8 mouse cellular contexts compared by ENCODE assay signal in genomic region chr1:194879324-194880233, GRCm38 (mm10). TPM values are rescaled to one million over a fixed set of nuclear protein-coding genes. Genes with fewer than 3 reads are reported as not detected.
DNase-seq lines count a peak whose midpoint lies in the region; ATAC-seq and TF ChIP-seq lines count a peak whose summit lies in the region.

No protein-coding gene starts in this region.

- H3K4me1 ChIP-seq in heart, embryonic 12.5 days (replicated peaks) = peaks cover 7% of the 10 kb centered on the region
- 0 out of 2 replicates have a peak, but pooled peaks cover 8% of the 10 kb centered on the region for H3K4me1 ChIP-seq in kidney, postnatal 0 days (replicated peaks; ENCODE audit: insufficient read depth, low read length)
- no peaks in the 10 kb centered on the region for H3K4me1 ChIP-seq in liver, embryonic 11.5 days (replicated peaks; ENCODE audit: control insufficient read depth, insufficient read depth, low read length)
- H3K4me1 ChIP-seq in stomach, embryonic 14.5 days (ENCODE audit: control insufficient read depth, insufficient read depth, low read length) = no peaks in the 10 kb centered on the region

- H3K4me2 ChIP-seq in heart, embryonic 12.5 days = peak overlapping the region; percentile 55
- peak overlapping the region; percentile 50 for H3K4me2 ChIP-seq in kidney, postnatal 0 days (ENCODE audit: low read length)
- H3K4me2 ChIP-seq in liver, embryonic 11.5 days = peak overlapping the region; percentile 31
- peak overlapping the region; percentile 27; the same call in 1 of the 2 replicates for H3K4me2 ChIP-seq in stomach, embryonic 14.5 days (replicated peaks; ENCODE audit: low read depth, low read length)

- H3K4me3 ChIP-seq in heart, embryonic 12.5 days = 0 out of 2 replicates have a peak overlapping the region, but pooled peaks have one; percentile 10
- 0 out of 2 replicates have a peak overlapping the region, but pooled peaks have one; percentile 3 for H3K4me3 ChIP-seq in kidney, postnatal 0 days (replicated peaks; ENCODE audit: low read depth, low read length)
- no peak overlapping the region for H3K4me3 ChIP-seq in liver, embryonic 11.5 days (ENCODE audit: low read depth, low read length)
- peak overlapping the region; percentile 9; the same call in 1 of the 2 replicates for H3K4me3 ChIP-seq in stomach, embryonic 14.5 days (ENCODE audit: low read depth, low read length)

- peak; percentile 94 to 95 for DNase-seq in B cell, adult 2 months
- peak; percentile 94 for DNase-seq in brain, adult 2 months (ENCODE audit: low read depth, low spot score)
- peak; percentile 96 for DNase-seq in kidney, postnatal 0 days (ENCODE audit: low spot score)
- peak; percentile 86 for DNase-seq in liver, embryonic 11.5 days (ENCODE audit: low spot score)
- peak; percentile 96 for DNase-seq in naive thymus-derived CD4-positive, alpha-beta T cell, adult 2 months (ENCODE audit: low read depth)

- no peaks in the 10 kb centered on the region for H3K27me3 ChIP-seq in heart, embryonic 12.5 days (replicated peaks)
- H3K27me3 ChIP-seq in kidney, postnatal 0 days (ENCODE audit: insufficient read depth, low read length) = no peaks in the 10 kb centered on the region
- no peaks in the 10 kb centered on the region for H3K27me3 ChIP-seq in liver, embryonic 11.5 days (replicated peaks; ENCODE audit: control insufficient read depth, insufficient read depth, low read length)
- H3K27me3 ChIP-seq in stomach, embryonic 14.5 days (ENCODE audit: control insufficient read depth, insufficient read depth, low read length) = no peaks in the 10 kb centered on the region

- no peaks in the 10 kb centered on the region for H3K9me3 ChIP-seq in heart, embryonic 12.5 days (replicated peaks)
- H3K9me3 ChIP-seq in kidney, postnatal 0 days (replicated peaks; ENCODE audit: low read length) = no peaks in the 10 kb centered on the region
- H3K9me3 ChIP-seq in liver, embryonic 11.5 days (ENCODE audit: control insufficient read depth, low read length) = no peaks in the 10 kb centered on the region
- H3K9me3 ChIP-seq in stomach, embryonic 14.5 days (ENCODE audit: control insufficient read depth, low read depth, low read length) = no peaks in the 10 kb centered on the region

- 0 out of 2 replicates have a peak overlapping the region, but pooled peaks have one; percentile 6 for H3K27ac ChIP-seq in heart, embryonic 12.5 days (ENCODE audit: poor library complexity, severe bottlenecking)
- no peak overlapping the region for H3K27ac ChIP-seq in kidney, postnatal 0 days
- no peak overlapping the region for H3K27ac ChIP-seq in liver, embryonic 11.5 days (ENCODE audit: low read depth, low read length)
- H3K27ac ChIP-seq in stomach, embryonic 14.5 days (ENCODE audit: low read length) = no peak overlapping the region

- no peaks in the 10 kb centered on the region for H3K36me3 ChIP-seq in heart, embryonic 12.5 days
- no peaks in the 10 kb centered on the region for H3K36me3 ChIP-seq in kidney, postnatal 0 days (ENCODE audit: insufficient read depth, low read length)
- no peaks in the 10 kb centered on the region for H3K36me3 ChIP-seq in liver, embryonic 11.5 days (ENCODE audit: control insufficient read depth, insufficient read depth, low read length)
- H3K36me3 ChIP-seq in stomach, embryonic 14.5 days (ENCODE audit: control insufficient read depth, insufficient read depth, low read length) = no peaks in the 10 kb centered on the region

- 18% methylated on average over 22 of the region's 22 CpGs for WGBS in heart, embryonic 12.5 days
- WGBS in kidney, postnatal 0 days = 20% methylated on average over 22 of the region's 22 CpGs
- 21% methylated on average over 22 of the region's 22 CpGs for WGBS in liver, embryonic 11.5 days
- WGBS in stomach, embryonic 14.5 days = 21% methylated on average over 22 of the region's 22 CpGs

- peak; percentile 100 for TF ChIP-seq CTCF in kidney, postnatal 0 days (IDR thresholded peaks at IDR 0.05; ENCODE audit: low read depth)

- peak; percentile 94 for ATAC-seq in erythroblast, adult 5-6 weeks (replicated peaks; ENCODE audit: low FRiP score, poor library complexity, severe bottlenecking)
- ATAC-seq in heart, embryonic 12.5 days (ENCODE audit: insufficient number of reproducible peaks, low FRiP score) = peak; percentile 83
- peak; percentile 90 for ATAC-seq in kidney, postnatal 0 days (replicated peaks; ENCODE audit: low FRiP score, low read depth)
- peak; percentile 91 for ATAC-seq in liver, embryonic 11.5 days (replicated peaks; ENCODE audit: low FRiP score)
- peak; percentile 93 for ATAC-seq in stomach, embryonic 14.5 days (ENCODE audit: insufficient number of reproducible peaks, insufficient read depth, low FRiP score, low read depth)

- peak overlapping the region; percentile 65; the same call in 1 of the 2 replicates for H3K9ac ChIP-seq in heart, embryonic 12.5 days
- H3K9ac ChIP-seq in kidney, postnatal 0 days (ENCODE audit: low read depth, low read length) = peak overlapping the region; percentile 48
- H3K9ac ChIP-seq in liver, embryonic 11.5 days (ENCODE audit: low read depth, low read length) = peak overlapping the region; percentile 0; the same call in 1 of the 2 replicates
- no peak overlapping the region; the same call in 1 of the 2 replicates for H3K9ac ChIP-seq in stomach, embryonic 14.5 days (replicated peaks; ENCODE audit: low read depth, low read length)

RNA-seq across cellular contexts. Expression of gene Cd34, which starts 59.0 kb away (rescaled TPM):
- 14.0 and 14.8 TPM in 2 replicates for total RNA-seq in erythroblast, adult 5-6 weeks (2015; ENCODE audit: low replicate concordance)
- 5.2 and 8.3 TPM in 2 replicates for total RNA-seq in erythroblast, adult 5-6 weeks (2017; ENCODE audit: low replicate concordance)
- polyA plus RNA-seq in heart, embryonic 12.5 days (2016; fragmentation: Nextera tagmentation; extraction: Ambion mirVana) = 86.2 and 91.5 TPM in 2 replicates
- 84.6 and 91.2 TPM in 2 replicates for polyA plus RNA-seq in kidney, postnatal 0 days (2015; fragmentation: Nextera tagmentation; extraction: Ambion mirVana)
- polyA plus RNA-seq in liver, embryonic 11.5 days (2014; fragmentation: Nextera tagmentation; extraction: Ambion mirVana) = 35.8 and 37.1 TPM in 2 replicates
- 70.6 and 74.9 TPM in 2 replicates for polyA plus RNA-seq in stomach, embryonic 14.5 days (2014; fragmentation: Nextera tagmentation; extraction: Ambion mirVana)
